Mouse (Mus musculus) neural tube, embryonic 10.5 days (tissue): ENCODE results near the gene Fgf22.
A peak's percentile ranks its signal among the peaks of the same experiment; 100 is the strongest.
"Not testable (repeated sequence)": the region's sequence is repeated elsewhere in the genome, so short reads cannot be mapped to it uniquely, and the experiment has no call there.

ENCODE experiments used
- DNase-seq: peaks from one replicate; pipeline ENCODE4 v3.0.0-alpha.2; 2017; ENCODE audit warnings: low spot score; ENCODE audit errors: extremely low spot score

Gene Fgf22

DNA sequence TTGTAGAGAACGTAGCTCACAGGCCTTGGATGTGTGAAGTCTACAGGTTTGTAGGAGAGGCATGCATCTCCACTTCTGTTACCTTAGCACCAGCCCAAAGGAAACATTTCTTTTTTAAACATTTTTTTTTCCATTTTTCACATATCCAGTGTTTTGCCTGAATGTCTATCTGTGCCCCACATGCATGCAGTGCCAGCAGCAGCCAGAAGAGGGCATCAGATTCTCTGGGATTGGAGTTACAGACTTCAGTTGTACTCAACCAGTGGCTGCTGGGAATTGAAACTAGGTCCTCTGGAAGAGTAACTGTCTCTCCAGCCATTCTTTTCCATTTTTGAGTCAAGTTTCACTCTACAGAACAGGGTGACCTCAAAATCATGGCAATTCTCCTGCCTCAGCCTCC lies 22.4 kb upstream of the Fgf22 start:
- no peak for DNase-seq

DNA sequence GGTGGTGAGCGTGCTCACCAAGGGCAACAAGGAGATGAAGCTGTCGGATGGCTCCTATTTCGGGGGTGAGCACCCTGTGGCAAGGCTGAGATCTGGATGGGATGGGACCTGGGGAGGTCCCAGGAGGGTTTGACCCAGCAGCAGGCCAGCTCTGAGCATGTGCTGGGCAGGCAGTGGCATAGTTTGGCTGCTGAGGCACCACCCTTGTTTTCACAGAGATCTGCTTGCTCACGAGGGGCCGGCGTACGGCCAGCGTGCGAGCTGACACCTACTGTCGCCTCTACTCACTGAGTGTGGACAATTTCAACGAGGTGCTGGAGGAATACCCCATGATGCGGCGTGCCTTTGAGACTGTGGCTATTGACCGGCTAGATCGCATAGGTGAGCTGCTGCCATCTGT lies 21.0 kb upstream of the Fgf22 start:
- DNase-seq = no peak

DNA sequence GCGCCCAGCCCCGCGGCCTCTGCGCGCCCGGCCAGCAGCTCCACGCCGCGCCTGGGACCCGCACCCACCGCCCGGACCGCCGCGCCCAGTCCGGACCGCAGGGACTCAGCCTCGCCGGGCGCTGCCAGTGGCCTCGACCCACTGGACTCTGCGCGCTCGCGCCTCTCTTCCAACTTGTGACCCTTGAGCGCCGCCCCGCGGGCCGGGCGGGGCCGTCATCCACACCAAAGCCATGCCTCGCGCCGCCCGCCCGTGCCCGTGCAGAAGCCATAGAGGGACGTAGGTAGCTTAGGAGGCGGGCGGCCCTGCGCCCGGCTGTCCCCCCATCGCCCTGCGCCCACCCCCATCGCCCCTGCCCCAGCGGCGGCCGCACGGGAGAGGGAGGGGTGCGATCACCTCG lies 19.5 kb upstream of the Fgf22 start:
- no peak for DNase-seq

DNA sequence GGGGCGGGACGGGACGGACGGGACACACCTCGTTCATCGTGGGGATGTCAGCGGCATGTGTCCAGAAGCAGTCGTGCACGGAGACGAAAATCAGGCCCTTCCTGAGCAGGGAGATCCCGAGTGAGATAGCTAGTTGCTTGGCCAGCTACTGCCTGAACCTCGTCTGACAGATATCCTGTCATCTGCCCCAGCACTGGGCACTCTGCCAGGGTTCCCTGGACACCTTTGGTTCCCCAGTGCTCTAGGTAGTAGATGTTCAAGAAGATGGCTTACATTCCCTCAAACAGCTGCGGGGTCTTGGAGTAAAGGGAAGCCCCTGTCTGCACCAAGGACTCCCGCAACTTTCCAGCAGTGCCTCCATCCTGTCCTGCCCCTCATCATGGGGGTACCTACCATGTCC lies 18.2 kb upstream of the Fgf22 start:
- DNase-seq = no peak

DNA sequence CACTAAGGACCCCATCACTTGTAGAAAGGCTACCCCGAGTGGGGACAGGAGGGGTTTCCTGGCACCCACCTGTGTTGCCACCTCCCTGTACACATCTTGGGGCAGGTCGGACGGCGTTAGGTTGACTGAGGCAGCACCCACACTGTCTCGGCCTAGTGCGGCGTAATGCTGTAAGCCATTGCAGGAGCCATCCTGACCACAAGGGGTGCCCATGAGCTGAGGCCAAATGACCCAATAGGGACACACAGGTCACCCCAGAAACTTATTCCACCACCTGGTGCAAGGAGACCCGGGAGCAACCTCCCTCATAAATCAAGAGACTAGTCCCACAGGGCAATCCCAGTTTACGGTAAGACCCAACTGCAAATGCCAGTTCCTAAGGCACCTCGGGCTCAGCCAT lies 16.6 kb upstream of the Fgf22 start:
- DNase-seq = no peak

DNA sequence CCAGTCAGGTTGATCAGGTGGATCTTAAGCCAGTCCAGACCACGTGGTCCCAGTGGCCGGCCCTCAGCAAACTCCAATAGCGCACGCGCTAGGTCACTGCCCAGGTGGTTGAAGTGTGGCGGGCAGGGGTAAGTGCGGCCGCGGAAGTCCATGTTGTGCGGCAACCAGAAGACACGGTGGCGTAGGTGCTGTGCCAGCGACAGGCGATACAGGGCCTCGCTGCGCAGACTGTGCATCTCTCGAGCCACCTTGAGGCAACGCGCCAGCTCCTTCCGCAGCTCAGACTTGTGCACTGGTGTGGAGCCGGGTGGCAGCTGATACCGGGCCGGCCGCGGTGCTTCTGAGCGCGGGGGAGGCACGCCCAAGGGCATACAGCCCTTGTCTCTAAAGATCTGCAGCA lies 15.6 kb upstream of the Fgf22 start:
- DNase-seq = no peak

DNA sequence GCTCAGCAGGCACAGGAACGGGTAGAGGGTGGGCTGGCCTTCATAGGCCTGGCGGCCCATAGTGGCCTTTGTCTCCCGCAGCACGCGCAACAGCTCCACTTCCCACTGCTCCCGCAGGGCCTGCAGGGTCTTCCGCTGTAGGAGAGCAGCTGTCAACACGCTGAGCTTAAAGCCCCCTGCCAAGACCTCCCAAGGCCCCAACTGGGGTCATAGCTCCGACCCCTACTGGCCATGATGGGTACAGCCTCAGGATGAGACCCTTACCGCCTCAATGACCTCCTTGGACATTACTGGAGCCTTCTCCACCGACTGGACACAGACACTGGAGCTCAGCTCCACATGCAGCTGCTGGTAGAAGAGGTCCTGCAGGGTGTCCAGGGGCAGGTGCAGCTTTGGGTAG lies 14.0 kb upstream of the Fgf22 start:
- DNase-seq = no peak

DNA sequence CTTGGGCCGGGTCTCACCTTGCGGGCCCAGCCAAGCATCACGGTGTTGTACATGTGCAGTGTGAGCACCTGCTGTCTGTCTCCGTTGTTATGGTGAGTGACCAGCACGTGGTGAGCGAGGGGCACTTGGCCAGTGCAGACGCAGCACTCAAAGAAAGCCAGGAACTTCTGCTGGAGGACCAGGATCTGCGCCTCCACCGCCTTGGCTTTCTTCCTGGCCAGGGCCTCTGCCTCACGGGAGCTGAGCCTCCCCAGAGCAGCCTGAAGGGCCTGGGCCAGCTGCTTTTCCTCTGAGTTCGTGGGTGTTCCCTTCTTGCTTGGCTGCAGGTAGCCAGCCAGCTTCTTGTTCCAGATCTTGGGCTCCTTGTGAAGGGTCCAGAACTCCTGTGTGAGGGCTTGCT lies 11.7 kb upstream of the Fgf22 start:
- no peak for DNase-seq

DNA sequence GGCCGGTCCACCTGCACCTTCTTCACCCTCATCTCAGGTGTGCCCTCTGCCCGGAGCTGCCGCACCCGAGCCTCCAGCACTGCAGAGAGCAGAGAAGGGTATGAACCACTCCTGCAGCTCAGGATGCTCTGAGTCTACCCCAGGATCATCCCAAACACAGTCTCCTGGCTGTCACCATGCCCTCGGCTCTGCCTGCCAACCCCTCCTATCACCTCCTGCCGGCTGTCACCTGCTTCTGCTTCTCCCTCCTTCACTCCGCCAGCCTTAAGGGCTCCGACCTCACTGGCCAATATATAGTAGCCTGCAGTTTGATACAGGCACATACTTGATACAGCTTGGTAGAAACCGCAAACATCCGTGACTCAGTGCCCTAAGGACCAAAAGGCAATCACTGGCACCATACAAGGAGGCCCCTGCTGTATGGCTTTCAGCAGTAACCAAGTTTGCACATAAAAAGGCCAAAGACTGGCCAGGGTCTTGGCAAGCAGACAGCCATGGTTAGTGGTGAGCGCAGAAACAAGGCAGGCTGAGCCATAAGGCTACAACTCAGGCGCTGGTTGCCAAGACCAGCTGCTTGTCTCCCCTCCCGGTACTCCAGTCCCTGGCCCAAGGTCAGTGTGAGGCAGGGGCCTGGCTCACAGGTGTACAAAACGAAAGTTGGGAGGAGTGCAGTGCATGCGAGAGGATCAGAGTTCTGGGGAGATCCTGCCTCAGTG lies 11.1 kb upstream of the Fgf22 start:
- no peak for DNase-seq

DNA sequence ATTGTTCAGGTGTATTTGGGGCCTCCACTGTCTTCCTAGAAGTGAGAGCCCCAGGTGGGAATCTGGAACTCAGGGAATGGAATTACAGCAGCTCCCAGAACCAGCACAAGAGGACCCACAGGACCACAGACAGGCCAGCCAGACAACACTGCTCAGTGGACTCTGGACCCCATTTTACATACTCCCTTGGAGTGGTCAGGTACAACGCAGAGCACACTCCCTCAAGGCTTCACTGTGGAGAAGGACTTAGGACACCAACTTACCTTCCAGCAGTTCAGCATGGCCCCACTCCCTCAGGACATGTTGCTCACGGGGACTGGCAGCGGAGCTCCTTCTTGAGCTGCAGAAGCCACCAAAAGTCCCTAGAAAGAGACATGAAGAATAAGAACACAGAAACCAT lies 9.5 kb upstream of the Fgf22 start:
- no peak for DNase-seq

DNA sequence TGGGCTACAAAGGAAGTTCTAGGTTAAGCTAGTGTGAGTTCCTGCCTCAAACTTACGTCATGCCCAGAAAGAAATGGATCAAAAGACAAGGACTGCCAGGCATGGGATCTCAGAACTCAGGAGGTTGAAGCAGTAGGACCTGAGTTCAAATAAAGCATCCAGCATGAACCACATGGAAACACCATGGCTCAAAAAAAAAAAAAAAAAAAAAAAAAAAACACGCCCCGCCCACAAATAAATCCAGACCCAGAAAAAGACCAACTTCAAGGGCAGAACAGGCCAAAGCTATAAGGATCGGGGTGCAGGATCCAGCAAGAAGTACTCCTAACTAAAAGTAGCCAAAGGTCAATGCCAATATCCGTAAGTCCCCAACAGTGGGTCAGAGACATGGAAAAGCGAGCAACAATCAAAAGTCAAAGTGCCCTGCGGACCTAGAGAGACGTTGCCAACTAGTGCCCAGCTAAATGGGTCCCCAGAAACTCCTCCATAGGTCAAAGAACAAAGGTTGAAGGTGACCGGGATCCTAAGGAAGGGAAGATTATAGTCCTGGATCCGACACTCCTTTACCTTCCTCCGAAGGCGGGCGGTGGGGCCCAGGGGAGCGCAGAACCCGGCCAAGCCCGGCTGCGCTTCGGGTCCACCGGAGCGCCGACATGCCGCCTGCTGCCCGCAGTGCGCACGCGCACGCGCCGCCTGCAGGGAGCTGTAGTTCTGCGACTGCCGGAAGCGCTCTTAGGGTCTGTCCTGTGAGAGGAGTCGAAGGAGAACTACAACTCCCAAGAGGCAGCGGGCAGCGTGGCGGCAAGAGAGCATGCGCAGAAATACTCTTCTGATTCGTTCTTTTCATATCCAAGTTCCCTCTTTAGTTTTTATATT lies 8.7 kb upstream of the Fgf22 start, which contains the start of gene Polrmt:
Gene Polrmt, minus strand, starts transcription at position 684 of the 876 bp plus-strand sequence.
- DNase-seq = peak; percentile 94

DNA sequence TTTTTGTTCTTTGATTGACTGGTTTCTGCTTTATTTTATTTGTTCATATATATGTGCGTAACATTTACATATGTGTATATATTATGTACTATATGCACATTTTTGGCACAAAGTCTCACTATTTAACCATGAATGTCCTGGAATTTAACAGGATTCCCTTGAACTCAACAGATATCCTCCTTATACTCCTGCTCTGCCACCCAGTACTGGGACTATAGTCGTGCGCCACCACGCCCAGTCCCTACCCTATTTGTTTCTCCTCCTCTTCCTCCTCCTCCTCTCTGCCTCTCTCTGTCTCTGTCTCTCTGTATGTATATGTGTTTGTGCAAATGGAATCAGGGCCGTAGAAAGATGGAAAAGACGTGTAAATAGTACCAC lies 8.1 kb upstream of the Fgf22 start:
- DNase-seq = no peak

DNA sequence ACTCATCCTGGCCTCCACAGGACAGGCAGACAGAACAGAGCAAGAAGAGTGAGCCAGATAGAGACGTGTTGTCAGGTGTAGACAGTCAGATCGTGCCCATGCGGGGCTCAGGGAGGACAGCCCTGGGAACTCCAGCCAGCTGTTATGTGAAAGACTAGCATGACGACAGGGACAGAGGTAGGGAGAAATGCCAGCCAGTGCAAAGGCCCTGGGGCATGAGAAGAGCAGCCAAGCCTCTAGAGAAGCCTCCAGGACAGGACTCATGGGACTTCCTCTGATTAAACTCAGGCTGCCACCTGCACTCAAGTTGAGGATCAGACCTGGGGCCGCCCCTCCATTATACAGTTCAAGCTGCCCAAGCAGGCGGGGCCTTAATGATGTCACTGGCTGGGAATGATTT lies 6.4 kb upstream of the Fgf22 start:
- DNase-seq = no peak

DNA sequence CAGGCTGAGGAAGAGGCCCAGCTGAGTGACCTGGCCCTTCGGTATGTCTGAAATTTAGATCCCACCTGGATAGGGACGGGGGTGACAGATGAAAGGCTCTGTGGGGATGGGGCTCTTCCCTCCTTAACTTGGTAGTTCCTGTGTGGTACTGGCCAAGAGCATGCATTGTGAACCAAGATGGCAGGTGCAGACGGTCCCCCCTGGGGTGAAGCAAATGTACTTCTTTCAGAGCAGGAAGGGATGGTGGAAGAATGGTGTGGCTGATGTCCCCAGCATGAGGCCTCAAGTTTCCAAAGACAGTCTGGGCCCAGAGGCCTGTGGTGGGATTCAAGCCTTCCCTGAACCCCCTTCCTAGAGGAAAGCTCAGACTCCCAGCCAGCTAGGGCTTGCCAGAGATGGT lies 978 bp downstream of the Fgf22 start:
- no peak for DNase-seq

DNA sequence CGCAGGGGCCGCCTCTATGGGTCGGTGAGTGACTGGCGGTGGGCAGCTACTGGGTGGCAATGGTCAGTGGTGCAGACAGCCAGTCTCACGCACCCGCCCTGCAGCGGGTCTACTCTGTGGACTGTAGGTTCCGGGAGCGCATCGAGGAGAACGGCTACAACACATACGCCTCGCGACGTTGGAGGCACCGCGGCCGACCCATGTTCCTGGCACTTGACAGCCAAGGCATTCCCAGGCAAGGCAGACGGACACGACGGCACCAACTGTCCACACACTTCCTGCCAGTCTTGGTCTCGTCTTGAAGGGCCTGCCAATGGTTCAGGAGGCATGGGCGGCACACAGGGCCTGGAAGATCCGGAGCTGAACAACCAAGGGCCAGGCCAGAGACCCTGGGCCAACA lies 1.8 kb downstream of the Fgf22 start:
- DNase-seq = no peak

DNA sequence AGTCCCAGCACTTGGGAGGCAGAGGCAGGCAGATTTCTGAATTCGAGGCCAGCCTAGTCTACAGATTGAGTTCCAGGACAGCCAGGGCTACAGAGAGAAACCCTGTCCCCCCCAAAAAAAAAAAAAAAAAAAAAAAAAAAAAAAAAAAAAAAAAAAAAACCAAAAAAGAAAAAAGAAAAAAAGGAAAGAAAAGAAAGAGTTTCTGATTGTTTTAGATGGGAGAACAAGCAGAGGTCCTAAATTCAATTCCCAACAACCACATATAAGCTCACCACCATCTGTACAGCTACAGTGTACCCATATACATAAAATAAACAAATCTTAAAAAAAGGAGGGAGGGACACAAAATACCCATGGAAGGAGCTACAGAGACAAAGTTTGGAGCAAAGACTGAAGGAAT lies 4.8 kb downstream of the Fgf22 start:
- DNase-seq = not testable (repeated sequence)

DNA sequence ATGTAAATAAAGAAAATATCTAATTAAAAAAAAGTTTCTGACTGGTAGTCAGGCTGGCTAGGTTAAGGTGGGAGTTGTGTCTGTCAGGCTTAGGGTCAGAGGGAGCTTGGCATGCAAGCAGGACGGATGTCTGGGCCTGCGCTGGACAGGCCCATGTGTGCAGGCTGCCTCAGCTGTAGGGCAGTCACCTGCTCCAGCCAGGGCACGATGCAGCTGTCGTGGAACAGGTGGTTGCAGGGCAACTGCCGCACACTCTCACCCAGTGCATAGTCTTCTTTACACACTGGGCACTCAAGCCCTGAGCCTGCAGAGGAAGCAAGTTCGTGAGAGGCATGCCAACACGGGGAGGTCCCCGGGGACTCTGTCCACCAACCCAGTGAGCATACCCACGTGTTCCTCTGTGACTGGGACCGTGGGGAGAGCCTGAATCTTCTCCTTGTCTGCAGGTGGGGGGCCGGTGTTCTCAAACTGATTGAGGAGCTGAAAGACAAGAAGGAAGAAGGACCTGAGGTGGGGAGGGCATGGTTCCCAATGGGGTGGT lies 5.8 kb downstream of the Fgf22 start:
- no peak for DNase-seq

DNA sequence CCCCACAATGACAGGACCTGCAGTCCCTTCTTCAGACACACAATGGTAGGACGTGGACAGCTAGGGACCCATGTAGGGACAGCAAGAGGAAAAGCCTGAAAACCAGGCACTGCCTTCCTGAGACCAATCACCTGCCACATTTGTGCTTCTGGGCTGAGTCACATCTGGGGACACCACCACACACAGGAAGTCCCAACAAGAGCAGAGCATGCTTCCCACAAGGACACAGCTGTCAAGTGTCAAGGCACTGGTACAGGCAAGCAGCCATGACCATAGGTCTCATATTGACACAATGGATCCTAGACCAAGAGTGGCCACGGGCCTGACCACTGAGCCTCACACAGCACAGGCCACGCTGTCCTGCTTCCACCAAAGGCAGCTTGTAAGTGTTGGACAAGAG lies 8.0 kb downstream of the Fgf22 start:
- DNase-seq = no peak

DNA sequence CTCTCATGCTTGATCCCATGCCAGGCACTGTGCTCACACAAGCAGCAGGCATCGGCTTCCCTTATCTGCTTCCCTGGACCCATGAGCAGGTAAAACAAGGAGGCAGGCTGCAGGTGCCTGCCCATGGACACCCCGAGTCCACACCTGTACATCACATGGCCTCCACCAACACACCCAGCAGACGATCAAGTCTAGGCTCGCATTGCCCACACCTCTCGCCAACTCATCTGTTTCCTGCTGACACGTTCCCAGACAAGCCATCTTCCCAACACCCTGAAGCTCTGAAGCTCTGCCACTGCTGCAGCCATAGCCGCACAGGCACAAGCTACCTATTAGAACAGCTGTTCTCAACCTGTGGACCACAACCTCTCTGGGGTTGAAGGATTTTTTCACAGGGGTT lies 9.4 kb downstream of the Fgf22 start:
- DNase-seq = no peak

DNA sequence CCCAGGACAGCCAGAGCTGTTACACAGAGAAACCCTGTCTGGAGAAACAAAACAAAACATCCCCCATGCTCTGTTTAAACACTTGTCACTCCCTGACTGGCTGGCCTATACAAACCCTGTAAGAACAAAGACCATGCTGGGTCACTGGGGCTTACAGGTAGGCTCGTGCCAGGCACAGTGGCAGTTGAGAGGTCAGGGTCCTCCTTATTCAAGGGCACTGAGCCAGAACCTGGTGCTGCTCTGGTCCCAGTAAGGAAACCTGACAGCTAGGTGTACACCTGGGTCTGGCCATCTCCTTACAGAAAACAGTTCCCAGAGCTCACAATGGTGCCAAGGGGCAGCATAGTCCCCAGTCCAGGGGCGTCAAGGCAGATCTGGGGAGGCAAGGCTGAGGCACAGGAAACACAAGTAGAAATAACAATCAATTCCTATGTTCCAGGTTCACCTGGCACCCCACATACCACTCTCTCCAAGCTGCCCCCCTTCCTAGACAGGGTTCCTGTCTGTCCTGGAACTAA lies 10.4 kb downstream of the Fgf22 start:
- DNase-seq = no peak

DNA sequence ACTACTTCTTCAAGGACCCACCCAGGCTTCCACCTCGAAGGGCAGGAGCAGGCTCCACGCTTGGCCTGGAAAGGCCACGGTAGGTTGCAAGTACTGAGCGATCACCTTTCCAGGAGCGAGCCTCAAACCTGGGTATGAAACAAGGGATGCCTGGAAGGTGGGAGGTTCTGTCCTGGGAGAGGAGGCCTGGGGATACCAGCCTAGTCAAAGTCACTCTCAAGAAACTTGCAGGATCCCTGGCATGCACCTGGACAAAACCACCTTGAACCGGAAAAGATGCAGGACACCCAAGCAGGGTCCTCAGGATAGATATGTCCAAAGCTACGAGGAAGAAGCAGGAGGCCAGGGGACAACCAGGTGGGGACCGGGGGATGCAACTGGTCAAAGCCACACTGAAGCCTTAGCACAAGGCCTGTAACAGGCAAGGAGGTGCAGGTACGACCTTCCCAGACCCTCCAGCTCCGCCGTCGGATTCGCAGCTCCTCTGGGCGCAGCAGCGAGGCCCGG lies 11.2 kb downstream of the Fgf22 start:
- DNase-seq = peak; percentile 48
